Mouse (Mus musculus) thymus, postnatal 36 days (tissue): ENCODE results near the gene Aars.
A peak's percentile ranks its signal among the peaks of the same experiment; 100 is the strongest.
"Not testable (repeated sequence)": the region's sequence is repeated elsewhere in the genome, so short reads cannot be mapped to it uniquely, and the experiment has no call there.

Experiments used
- DNase-seq, 2 experiments: peaks; one replicate each; pipeline ENCODE4 v3.0.0; 2022; ENCODE audit warnings: mixed read lengths in 2 of 2

The Aars gene

DNA sequence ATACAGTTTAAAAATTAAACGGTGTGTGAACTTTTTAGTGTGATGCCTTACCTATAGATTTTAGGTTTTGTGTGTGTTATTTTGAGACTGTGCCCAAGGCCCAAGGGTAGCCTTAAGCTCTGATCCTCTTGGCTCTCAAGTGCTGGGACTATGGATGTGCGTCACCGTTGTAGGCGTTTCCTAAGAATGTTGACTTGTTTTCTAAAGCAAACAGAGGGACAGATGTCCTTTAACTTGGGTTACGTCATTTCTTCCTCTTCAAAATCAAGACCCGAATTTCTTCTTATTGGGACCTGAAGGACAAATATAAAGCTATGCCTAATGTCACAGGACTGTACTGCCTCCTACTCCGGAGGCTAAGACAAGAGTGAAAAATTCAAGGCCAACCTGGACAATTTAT is at the start of gene Aars:
Gene Aars (plus strand): TSS at position 229 of the 400 bp plus-strand sequence.
- DNase-seq = no peak

DNA sequence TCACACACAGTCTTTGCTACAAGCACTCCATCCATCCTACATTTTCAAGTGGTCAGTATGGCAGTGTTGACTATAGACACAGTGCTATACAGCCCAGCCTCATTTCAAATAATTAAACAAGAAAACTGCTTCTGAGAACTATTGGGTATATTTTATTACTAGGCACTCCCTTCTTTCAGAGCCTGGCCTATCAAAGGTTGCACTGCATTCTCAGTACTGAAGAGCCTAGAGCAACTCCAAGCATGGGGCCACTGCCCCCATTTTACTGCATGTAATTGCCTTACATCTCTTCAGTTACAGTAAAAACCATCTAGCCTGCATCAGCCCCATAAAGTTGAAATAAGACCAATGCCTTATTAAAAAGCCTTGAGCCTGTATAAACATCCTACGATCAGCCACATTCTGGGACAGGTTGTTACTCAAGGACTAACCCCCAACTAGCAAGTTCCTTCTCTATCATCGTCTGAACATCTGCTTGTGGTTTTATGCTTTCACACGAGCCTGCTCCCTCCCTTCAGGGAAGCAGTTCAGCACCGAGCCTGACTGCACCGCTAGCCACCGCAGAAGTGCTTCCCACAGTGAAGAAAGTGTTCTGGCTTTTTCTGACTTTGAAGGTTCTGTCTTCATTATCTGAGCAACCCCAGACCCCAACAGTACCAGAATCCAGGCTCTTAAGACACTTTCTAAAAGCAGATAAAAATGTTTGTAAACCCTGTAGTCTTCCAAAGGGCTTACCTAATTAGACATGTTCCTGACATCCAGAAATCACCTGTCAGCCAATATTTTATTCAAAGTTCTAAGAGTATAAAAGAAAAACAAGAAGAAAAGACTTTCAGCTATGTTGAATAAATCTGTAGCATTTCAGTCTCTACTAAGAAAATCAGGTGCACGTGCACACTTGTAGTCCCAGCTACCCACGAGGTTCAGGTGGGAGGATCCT is 44.9 kb upstream of the Aars start:
- DNase-seq = peak; percentile 43 to 70

DNA sequence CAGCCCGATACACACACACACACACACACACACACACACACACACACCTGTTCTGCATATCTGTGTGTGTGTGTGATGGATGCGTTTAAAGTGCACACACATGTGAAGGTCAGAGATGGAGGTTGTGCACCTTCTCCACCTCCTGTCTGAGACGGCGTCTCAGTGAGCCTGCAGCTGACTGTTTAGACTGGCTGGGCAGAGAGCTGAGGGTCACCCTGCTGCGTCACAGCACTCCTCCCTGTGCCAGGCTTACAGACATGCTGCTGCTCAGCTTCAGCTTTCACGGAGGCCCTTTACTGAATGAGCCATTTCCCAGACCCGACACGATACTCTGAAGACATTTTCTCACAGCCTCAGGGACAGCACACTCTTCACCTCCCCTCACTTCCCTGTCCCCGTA is 42.9 kb upstream of the Aars start:
- DNase-seq = no peak

DNA sequence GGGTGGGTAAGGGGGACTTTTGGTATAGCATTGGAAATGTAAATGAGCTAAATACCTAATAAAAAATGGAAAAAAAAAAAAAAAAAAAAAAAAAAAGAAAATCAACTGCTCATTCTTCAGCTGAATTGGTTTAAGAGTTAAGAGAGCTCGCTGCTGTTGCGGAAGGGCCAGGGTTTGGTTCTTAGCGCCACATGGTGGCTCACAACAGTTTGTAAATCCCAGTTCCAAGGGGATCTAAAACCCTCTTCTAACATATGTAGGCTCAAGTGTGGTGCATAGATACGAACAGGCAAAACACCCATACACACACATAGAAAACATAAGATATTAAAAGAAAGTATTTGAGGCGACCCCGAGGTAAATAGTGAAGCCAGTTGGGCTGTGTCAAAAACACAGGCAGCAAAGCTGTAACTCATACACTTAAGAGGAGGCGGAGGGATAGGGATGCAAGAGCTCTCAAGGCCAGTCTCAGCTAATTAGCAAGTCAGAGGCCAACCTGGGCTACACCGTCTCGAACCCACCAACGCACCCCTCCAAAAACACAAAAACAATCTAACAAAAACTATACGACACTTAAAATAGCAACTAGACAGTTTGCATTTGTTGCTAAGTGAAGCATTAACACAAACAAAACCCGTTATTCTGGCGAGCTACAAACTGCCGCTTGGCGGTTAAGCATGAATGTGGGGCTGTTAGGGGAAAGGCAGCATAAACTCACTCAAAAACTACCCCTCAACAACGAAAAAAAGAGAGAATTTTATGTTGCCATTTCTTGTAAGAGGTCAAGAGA is 36.1 kb upstream of the Aars start:
- DNase-seq = no peak

DNA sequence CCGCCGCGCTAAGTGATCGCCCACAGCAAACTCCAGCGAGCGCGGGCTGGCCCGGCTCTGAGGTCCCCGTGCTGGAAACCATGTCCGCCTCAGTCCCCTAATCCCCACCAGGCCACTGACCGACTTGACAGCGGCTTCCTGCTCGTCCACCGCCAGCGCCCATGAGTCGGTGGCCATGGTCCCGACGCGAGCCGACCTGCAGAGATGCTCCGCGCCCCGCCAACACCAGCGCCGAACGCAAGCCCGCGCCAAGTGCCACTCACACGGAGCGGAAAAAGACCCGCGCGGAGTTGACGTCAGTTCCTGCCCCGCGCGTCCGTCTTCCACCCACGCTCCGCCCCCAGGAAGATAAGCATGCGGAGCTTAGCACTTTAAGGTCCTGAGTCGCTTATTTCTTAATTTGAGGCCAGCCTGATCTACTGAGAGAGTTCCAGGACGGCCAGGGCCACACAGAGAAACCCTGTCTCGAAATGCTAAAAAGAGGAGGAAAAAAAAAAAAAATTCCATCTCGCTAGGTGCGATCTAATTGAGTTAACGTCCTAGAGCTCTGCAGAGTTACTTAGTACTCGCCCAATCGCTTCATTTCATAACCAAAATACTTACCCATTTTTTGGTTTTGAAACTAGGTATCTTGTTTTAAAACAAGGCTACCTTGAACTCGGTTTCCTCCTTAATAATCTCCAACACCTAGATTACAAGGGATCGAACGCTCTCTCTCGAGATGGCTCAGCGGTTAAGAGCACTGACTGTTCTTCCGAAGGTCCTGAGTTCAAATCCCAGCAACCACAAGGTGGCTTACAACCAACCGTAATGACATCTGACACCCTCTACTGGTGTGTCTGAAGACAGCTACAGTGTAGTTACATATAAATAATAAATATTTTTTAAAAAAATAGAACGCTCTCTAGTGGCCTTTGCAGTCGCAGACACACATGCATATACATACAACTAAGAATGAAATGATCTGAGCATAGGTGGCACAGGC is 35.1 kb upstream of the Aars start, which contains the start of gene Ddx19a:
Gene Ddx19a (minus strand): TSS at position 254 of the 985 bp plus-strand sequence.
- DNase-seq = peak; percentile 83 to 87

DNA sequence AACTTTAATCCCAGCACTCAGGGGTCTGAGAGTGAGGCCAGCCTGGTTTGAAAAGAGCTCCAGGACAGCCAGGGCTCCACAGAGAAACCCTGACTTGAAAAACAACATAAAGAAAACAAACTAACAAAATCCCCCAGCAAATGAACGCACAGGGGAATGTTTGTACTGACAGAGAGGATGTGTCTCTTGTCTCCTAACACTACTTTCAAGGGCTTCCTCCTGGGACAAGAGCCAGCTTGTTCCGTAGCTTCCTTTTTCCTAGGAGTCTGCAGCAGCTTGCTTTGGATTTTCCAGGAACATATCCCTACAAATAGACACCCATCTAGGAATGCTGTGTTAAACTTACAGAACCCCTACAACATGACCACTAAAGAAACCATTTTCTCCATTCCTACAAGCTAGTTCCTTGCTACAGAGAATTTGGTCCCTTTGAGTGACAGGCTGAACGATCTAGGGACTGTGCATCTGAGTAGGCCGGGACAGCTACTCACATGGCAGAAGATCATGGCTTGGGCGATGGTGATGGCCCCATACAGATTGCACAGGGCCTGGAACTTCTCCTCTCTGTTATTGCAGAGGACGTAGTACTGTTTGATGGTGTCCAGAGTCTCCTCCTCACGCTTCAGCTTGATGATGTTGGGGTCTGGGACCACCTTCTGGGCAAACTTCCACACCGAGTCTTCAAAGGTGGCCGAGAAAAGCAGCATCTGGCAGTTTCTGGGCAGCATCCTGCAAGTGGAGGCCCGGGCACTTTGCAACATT is 22.5 kb upstream of the Aars start:
- DNase-seq = not testable (repeated sequence)

DNA sequence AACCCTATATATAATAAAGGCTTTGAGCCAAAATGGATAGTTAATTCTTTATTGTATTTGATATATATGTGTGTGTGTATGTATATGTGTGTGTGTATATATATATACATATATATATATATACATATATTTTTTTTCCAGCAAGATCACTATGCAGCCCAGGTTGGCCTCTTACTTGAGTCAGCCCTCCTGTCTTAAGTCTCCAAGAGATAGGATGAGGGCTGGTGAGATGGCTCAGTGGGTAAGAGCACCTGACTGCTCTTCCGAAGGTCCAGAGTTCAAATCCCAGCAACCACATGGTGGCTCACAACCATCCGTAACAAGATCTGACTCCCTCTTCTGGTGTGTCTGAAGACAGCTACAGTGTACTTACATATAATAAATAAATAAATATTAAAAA is 6.3 kb upstream of the Aars start:
- DNase-seq = not testable (repeated sequence)

DNA sequence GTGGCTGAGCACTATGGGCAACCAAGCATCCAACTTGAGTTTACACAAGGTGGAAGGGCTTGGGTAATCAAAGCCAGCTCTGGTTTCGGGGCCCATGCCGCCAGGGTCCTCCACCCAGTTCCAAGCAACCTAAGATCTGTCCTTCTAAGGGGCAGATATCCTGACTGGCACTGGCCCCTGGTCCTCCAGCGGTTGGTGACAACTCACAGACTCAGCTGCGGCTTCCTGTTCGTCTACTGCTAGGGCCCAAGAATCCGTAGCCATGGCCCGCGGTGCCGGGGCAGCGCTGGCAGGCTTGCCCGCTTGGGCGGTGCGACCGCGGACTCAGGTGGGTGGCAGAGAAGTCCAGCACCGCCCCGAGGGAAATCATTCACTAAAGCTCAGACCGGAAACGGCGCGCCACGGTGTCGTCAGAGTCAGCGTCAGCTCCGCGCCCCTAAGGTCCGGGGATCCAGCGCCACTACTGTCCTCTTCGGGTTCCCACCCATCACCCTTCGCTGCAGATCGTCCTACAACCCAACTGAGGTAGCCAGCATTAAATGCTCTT is 5.5 kb upstream of the Aars start:
- DNase-seq = peak; percentile 72

DNA sequence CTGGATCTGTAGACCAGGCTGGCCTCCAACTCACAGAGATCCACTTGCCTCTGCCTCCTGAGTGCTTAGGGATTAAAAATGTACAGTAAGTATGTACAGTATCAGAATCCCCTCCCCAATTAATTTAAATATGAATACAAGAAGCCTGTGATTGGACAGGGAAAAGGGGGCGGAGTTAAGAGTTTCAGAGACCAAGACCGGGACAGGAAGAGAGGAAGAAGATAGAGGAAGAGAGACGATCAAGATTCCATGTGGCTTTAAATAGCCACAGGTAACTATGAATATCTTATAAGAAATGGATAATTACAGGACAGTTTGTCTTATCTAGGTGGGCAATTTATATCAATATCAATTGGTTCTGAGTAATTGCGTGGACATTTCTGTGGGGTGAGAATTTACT is 3.4 kb upstream of the Aars start:
- no peak for DNase-seq

DNA sequence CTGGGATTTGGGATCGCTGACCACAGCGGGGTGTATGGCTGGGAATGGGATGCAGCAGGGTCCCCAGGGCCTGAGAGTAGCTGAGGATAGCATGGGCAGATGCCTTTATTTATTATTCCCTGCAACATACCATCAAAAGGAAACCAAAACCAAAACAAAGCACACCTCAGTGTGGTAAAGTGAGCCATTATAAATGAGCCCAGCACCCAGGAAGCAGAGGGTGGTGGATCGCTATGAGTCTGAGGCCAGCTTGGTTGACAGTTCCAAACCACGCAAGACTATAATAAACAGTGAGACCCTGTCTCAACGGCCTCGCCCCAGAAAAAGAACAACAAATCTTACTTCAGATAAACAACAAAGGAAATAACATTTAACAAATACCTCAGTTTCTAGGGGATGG is 2.9 kb upstream of the Aars start:
- no peak for DNase-seq

DNA sequence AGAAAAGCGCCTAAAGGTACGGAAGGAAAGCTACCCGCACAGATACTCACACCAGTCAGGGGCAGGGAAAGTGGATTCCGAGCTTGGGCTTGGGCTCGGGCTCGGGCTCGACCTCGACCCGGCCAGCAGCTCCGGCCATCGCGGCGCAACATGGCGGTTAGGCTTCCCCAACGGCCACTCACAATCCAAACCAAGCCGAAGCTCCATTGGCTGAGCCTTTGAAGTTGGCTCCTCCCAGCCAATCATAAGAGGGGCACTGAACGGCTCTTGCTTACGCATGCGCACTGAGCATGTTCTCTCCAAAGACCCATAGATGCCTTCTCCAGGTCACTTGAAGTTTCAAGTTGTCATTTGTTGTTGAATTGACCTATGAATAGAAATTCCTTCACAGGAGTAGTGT is 1.4 kb upstream of the Aars start, which contains the start of gene Ddx19b:
Gene Ddx19b (minus strand): TSS at position 180 of the 400 bp plus-strand sequence.
- DNase-seq = no peak

DNA sequence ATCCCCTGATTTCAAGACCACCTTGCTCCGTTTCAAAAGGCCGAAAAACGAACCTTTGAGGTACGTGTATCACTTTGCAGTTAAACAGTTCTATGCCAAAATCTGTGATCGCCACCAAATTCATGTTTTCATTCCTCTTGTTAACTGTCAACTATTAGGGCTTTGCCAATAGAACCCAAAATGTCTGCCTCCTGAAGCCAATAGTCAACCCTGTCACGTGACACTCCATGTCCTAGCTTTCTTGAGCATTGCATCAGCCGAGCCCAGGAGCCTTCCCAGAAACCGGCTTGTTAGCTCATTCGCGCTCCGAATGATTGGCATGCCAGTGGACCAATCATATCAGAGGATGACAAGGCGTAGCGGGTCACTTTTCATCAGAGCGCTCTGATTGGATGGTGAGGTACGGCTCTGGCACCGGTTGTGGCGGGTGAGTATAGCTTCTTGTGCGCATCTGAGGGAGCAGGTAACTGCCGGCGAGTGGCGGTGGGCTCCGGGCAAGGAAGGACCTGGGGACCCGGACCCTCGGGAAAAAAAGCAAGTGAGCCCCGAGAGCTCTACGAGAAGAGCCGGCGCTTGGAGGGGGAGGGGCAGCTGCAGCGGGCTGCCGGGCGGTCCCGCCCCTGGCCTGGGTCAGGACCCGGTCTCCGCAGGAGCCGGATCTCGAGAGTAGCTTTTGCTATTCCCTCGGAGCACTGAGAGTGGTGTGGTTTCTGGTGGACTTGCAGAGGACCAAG is 705 bp downstream of the Aars start:
- peak; percentile 89 to 94 for DNase-seq

DNA sequence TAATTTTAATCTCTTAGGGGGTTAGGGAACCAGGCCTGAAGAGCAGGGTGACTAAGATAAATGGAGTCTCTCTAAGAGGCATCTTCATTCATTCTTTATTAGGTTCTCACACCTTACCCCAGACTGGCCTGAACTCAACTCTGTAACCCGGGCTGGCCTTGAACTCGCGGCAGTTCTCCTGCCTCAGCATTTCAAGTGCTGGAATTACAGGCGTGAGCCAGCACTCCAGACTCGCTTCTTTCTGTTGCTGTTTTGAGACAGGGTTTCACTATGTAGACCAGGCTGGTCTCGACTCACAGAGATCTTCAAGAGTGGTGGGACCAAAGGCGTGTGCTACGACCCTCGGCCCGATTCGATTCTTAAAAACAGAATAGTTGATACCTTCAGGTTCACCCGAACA is 1.3 kb downstream of the Aars start:
- DNase-seq = no peak

DNA sequence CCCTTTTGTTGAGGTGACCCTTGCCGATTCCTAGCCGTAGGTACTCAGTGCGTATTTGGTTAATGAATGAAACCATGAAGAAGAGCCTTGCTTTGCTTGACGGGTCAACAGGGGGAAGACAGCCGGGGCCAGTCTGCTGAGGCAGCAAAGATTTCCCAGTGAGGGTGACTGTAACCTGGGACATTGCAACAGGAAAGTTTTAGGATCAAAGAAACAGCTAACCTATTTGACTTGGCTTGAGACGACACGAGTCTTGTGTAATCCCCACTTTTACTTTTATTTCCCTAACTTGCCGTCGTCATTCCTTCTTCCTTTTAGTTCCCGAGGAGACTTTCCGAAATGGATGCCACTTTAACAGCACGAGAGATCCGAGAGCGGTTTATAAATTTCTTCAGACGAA is 3.6 kb downstream of the Aars start:
- DNase-seq = no peak

DNA sequence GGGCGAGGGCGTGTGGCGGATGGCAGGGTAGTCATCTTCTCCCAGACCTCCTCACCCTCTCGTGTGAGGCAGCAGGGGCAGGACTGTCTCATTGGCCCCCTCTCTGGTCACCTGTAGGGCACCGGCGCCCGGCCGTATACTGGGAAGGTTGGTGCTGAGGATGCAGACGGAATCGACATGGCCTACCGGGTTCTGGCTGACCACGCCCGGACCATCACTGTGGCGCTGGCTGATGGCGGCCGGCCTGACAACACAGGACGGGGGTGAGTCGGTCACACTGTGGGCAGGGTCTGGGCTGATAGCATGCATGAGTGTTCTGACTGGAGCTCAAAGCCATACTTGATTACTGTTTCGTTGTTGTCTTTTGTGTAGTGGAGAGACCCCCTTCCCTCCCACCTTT is 9.6 kb downstream of the Aars start:
- DNase-seq = no peak

DNA sequence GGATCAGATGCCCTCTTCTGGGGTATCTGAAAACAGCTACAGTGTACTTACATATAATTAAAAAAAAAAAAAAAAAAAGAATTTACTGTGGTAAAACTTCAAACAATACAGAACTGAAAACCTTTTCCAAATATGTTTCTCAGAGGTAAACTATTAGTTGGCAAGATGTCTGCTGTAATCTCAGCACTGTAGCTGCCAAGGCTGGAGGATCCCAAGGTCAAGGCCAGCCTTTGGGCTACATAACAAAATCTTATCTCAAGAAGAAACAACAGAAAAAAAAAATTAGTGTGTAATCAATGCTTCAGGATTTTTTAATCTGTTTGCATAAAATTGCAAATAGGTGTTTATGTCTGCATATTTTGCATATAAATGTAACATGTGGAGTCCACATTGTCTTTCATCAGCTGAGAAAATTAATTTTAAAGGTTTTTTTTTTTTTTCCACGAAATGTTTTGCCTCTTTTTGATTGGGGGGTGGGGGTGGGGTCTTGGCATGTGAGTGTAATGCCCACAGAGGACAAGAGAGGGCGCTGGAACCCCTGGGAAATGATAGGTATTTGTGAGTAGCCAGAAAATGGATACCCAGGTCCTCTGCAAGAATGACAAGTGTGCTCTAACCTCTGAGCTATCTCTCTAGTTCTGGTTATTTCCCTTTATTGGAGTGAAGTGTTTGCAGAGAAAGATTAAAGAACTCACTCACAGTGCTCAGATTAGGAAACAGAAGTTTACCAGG is 11.2 kb downstream of the Aars start:
- no peak for DNase-seq

DNA sequence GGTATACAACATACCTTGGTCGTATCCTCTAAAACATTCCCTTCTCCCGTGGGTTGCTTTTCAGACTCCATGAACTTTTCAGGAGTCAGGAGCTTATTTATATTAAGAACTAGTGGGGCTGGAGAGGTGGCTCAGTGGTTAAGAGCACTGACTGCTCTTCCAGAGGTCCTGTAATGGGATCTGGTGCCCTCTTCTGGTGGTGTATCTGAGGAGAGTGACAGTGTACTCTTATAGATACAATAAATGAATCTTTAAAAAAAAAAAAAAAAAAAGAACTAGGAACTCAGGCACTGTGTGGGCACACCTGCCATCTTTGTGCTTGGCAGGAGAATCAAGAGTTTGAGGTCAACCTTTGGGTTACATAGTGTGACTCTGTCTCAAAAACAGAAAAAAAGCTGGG is 15.8 kb downstream of the Aars start:
- DNase-seq = peak in 1 of 2 experiments; percentile 27

DNA sequence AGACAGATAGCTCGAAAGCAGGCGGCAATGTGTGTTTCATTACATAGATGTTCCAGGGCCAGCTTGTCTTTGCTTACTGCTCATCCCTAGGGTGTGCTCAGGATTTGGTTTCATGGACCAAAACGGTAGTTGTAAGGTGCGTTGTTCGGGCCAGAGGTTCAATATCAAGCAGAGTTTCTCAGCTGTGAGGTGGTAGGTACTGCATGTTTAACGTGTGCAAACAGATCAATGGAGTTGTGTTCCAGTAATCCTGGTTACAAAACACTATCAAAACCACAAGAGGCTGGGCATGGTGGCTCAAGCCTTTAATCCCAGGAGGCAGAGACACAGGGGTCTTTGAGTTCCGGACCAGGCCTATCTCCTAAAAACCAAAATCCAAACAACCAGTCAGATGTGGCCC is 16.2 kb downstream of the Aars start:
- no peak for DNase-seq

DNA sequence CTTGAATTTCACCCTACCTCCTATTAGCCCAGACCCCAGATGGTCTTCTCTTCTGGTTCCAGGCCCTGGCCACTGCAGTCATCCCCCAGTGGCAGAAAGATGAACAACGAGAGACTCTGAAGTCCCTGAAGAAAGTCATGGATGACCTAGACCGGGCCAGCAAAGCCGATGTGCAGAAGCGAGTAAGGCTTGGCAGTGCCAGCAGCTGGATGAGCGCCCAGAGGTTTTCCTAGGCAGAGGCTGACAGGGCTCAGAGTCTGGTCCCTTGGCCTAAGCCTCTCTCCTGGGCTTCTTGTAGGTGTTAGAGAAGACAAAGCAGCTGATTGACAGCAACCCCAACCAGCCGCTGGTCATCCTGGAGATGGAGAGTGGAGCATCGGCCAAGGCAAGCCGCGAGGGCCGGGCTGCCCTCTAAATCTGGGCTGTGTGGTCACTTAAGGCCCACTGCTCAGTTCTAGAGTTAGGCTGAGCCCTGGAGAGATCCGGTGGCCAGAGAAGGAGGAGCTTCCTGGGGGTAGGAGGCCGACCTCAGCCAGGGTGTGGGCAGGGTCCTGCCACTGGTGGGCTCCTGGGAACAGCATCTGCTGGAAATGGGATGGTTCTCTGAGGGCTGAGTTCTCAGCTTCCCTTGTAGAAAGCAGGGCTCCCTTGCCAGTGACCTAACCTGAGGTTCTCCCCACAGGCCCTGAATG is 21.0 kb downstream of the Aars start:
- no peak for DNase-seq
